Mouse (Mus musculus): ENCODE results near the gene Sprr2j-ps.

DNA sequence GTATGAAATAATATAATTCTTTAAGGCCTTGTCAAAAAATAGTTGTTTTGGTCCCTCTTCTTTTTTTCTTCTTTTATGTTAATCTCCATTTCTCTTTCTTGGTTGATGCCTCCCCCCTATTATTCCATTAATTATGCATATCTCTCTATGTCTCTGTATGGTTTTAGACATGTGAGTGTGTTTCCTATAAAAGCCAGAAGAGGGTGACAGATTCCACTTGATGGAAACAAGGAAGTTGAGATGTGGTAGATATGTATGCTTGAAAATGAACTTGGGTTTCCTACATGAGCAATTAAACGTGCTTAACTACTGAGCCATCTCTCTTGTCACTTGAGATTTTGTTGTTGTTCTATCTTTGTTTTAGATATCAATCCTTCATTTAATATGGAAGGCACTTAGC, 23.6 kb upstream of the Sprr2j-ps start:
- TF ChIP-seq POLR2A (IDR thresholded peaks at IDR 0.05; ENCODE audit: control insufficient read depth, low read depth, low read length), result no peak
- TF ChIP-seq CTCF (IDR thresholded peaks at IDR 0.05; ENCODE audit: control insufficient read depth, insufficient read depth, insufficient replicate concordance, low read depth, low read length), result no peak

Data from testis, adult 2 months (tissue).